Mouse (Mus musculus): Measurements from ENCODE around the gene Hsdl2. TPM values are rescaled to one million over a fixed set of nuclear protein-coding genes. Genes with fewer than 3 reads are reported as not detected.
A peak's percentile ranks its signal among the peaks of the same experiment; 100 is the strongest.

The Hsdl2 gene
- polyA plus RNA-seq, 1 experiment from 2014 or later, result 20.5 TPM

DNA sequence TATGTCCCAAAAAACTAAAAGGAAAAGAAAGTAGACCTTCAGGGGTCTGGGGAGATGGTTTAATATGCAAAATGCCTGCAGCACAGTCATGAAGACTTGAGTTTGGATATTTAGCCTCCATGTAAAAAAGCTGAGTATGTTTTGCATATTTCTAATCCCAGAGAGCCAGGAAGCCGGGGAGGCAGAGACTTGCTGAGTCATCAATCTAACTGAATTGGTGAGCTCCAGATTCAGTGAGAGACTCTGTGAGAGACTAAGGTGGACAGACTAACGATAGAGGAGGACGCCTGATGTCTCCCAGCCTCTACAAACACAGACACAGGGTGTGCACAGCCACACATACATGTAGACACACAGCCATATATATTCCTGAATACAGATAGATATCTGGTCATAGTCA lies 23.5 kb downstream of the Hsdl2 start:
- Histone ChIP-seq H3K27me3 (ENCODE audit: control insufficient read depth, insufficient read depth, low read length) (no peaks in the 10 kb centered on the region), H3K9ac (ENCODE audit: low read depth, low read length) (no peak overlapping the region), H3K4me2 (replicated peaks; ENCODE audit: low read depth, low read length) (no peak overlapping the region), H3K9me3 (ENCODE audit: control insufficient read depth, low read length) (no peaks in the 10 kb centered on the region), H3K27ac (ENCODE audit: low read depth, low read length) (no peak overlapping the region), H3K4me1 (ENCODE audit: control insufficient read depth, insufficient read depth, low read length) (no peaks in the 10 kb centered on the region), H3K4me3 (ENCODE audit: low read length) (no peak overlapping the region), H3K36me3 (ENCODE audit: control insufficient read depth, insufficient read depth, low read length) (no peaks in the 10 kb centered on the region)
- ATAC-seq (ENCODE audit: low FRiP score, low TSS enrichment), result no peak
- WGBS, result 79% methylated on average over 3 of the region's 3 CpGs

- no peaks in the 10 kb centered on the region for H3K27me3 ChIP-seq (ENCODE audit: control insufficient read depth, insufficient read depth, low read length)
- 91% methylated on average over 3 of the region's 3 CpGs for WGBS
- H3K4me2 ChIP-seq (replicated peaks; ENCODE audit: low read depth, low read length), result no peak overlapping the region
- no peaks in the 10 kb centered on the region for H3K9me3 ChIP-seq (ENCODE audit: control insufficient read depth, low read length)
- H3K27ac ChIP-seq (ENCODE audit: low read depth, low read length), result no peak overlapping the region
- no peaks in the 10 kb centered on the region for H3K36me3 ChIP-seq (ENCODE audit: control insufficient read depth, insufficient read depth, low read length)
- H3K9ac ChIP-seq (ENCODE audit: low read depth, low read length), result no peak overlapping the region
- H3K4me3 ChIP-seq (ENCODE audit: low read length), result no peak overlapping the region
- ATAC-seq (ENCODE audit: low FRiP score, low TSS enrichment), result no peak
- H3K4me1 ChIP-seq (ENCODE audit: control insufficient read depth, insufficient read depth, low read length), result no peaks in the 10 kb centered on the region
Observed at GRCm38 (mm10) chr4:59605501-59605900, 24.1 kb downstream of the Hsdl2 start.

- Histone ChIP-seq H3K4me3 (ENCODE audit: low read length) (no peak overlapping the region), H3K9ac (ENCODE audit: low read depth, low read length) (no peak overlapping the region), H3K4me1 (ENCODE audit: control insufficient read depth, insufficient read depth, low read length) (no peaks in the 10 kb centered on the region), H3K36me3 (ENCODE audit: control insufficient read depth, insufficient read depth, low read length) (no peaks in the 10 kb centered on the region), H3K27ac (ENCODE audit: low read depth, low read length) (no peak overlapping the region), H3K9me3 (ENCODE audit: control insufficient read depth, low read length) (no peaks in the 10 kb centered on the region), H3K4me2 (replicated peaks; ENCODE audit: low read depth, low read length) (no peak overlapping the region), H3K27me3 (ENCODE audit: control insufficient read depth, insufficient read depth, low read length) (no peaks in the 10 kb centered on the region)
- no peak for ATAC-seq (ENCODE audit: low FRiP score, low TSS enrichment)
- WGBS, result 81% methylated on average over 3 of the region's 3 CpGs
Observed at GRCm38 (mm10) chr4:59610411-59610810, 29.0 kb downstream of the Hsdl2 start.

DNA sequence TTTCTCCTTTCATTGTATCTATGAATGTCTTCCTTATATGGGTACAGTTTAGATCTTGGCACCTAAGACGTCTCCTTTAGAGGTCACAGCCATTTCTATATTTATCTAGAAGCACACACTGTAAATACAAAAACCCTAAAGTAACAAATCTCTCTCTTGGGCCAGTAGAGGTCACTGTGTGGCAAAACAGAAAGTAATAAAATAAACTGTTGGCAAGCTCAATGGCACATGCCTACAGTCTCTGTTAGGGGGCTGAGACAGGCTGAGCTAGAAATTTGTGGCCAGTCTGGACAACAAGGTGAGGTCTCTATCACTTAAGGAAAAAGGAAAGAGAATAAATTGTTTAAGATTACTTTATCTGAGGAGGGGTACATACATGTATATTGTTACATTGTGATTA lies 33.6 kb downstream of the Hsdl2 start:
- H3K4me2 ChIP-seq (replicated peaks; ENCODE audit: low read depth, low read length), result no peak overlapping the region
- H3K9me3 ChIP-seq (ENCODE audit: control insufficient read depth, low read length), result no peaks in the 10 kb centered on the region
- no peak overlapping the region for H3K27ac ChIP-seq (ENCODE audit: low read depth, low read length)
- H3K36me3 ChIP-seq (ENCODE audit: control insufficient read depth, insufficient read depth, low read length), result no peaks in the 10 kb centered on the region
- no peak overlapping the region for H3K9ac ChIP-seq (ENCODE audit: low read depth, low read length)
- ATAC-seq (ENCODE audit: low FRiP score, low TSS enrichment), result no peak
- no peak overlapping the region for H3K4me3 ChIP-seq (ENCODE audit: low read length)
- WGBS, result 31% methylated on average over 1 of the region's 1 CpGs
- H3K27me3 ChIP-seq (ENCODE audit: control insufficient read depth, insufficient read depth, low read length), result no peaks in the 10 kb centered on the region
- H3K4me1 ChIP-seq (ENCODE audit: control insufficient read depth, insufficient read depth, low read length), result no peaks in the 10 kb centered on the region

GRCm38 (mm10) chr4:59619611-59620245 lies 38.4 kb downstream of the Hsdl2 start:
- no peak overlapping the region for H3K9ac ChIP-seq (ENCODE audit: low read depth, low read length)
- no peak overlapping the region for H3K4me3 ChIP-seq (ENCODE audit: low read length)
- no peaks in the 10 kb centered on the region for H3K27me3 ChIP-seq (ENCODE audit: control insufficient read depth, insufficient read depth, low read length)
- H3K4me2 ChIP-seq (replicated peaks; ENCODE audit: low read depth, low read length), result no peak overlapping the region
- H3K27ac ChIP-seq (ENCODE audit: low read depth, low read length), result no peak overlapping the region
- H3K9me3 ChIP-seq (ENCODE audit: control insufficient read depth, low read length), result no peaks in the 10 kb centered on the region
- 86% methylated on average over 5 of the region's 5 CpGs for WGBS
- no peaks in the 10 kb centered on the region for H3K4me1 ChIP-seq (ENCODE audit: control insufficient read depth, insufficient read depth, low read length)
- H3K36me3 ChIP-seq (ENCODE audit: control insufficient read depth, insufficient read depth, low read length), result no peaks in the 10 kb centered on the region
- no peak for ATAC-seq (ENCODE audit: low FRiP score, low TSS enrichment)

- Histone ChIP-seq H3K9me3 (ENCODE audit: control insufficient read depth, low read length) (no peaks in the 10 kb centered on the region), H3K4me1 (ENCODE audit: control insufficient read depth, insufficient read depth, low read length) (peaks cover 13% of the 10 kb centered on the region; the same call in 1 of the 2 replicates), H3K36me3 (ENCODE audit: control insufficient read depth, insufficient read depth, low read length) (no peaks in the 10 kb centered on the region), H3K9ac (ENCODE audit: low read depth, low read length) (peak overlapping the region; percentile 85), H3K27me3 (ENCODE audit: control insufficient read depth, insufficient read depth, low read length) (no peaks in the 10 kb centered on the region), H3K4me3 (ENCODE audit: low read length) (peak overlapping the region; percentile 85), H3K27ac (ENCODE audit: low read depth, low read length) (peak overlapping the region; percentile 67), H3K4me2 (replicated peaks; ENCODE audit: low read depth, low read length) (peak overlapping the region; percentile 74)
- ATAC-seq (ENCODE audit: low FRiP score, low TSS enrichment), result peak; percentile 72; the same call in 1 of the 2 replicates
- WGBS, result 2% methylated on average over 18 of the region's 18 CpGs
Observed at GRCm38 (mm10) chr4:59625676-59625997, 44.3 kb downstream of the Hsdl2 start.

- H3K36me3 ChIP-seq (ENCODE audit: control insufficient read depth, insufficient read depth, low read length), result no peaks in the 10 kb centered on the region
- peak within 1 kb of the TSS; percentile 74 for H3K4me2 ChIP-seq (replicated peaks; ENCODE audit: low read depth, low read length)
- H3K27me3 ChIP-seq (ENCODE audit: control insufficient read depth, insufficient read depth, low read length), result no peaks in the 10 kb centered on the region
- H3K9me3 ChIP-seq (ENCODE audit: control insufficient read depth, low read length), result no peaks in the 10 kb centered on the region
- peak; percentile 94 for ATAC-seq (ENCODE audit: low FRiP score, low TSS enrichment)
- WGBS, result under 1% methylated on average over 85 of the region's 120 CpGs
- peak within 1 kb of the TSS; percentile 85 for H3K9ac ChIP-seq (ENCODE audit: low read depth, low read length)
- H3K4me3 ChIP-seq (ENCODE audit: low read length), result peak within 1 kb of the TSS; percentile 85
- H3K4me1 ChIP-seq (ENCODE audit: control insufficient read depth, insufficient read depth, low read length), result peaks cover 13% of the 10 kb centered on the region; the same call in 1 of the 2 replicates
- H3K27ac ChIP-seq (ENCODE audit: low read depth, low read length), result peak within 1 kb of the TSS; percentile 88
Observed at GRCm38 (mm10) chr4:59625998-59626910, 44.9 kb downstream of the Hsdl2 start, which contains the start of gene E130308A19Rik. E130308A19Rik (plus strand) TSS chr4:59626211.

GRCm38 (mm10) chr4:59628255-59628654 lies 46.9 kb downstream of the Hsdl2 start:
- Histone ChIP-seq H3K4me1 (ENCODE audit: control insufficient read depth, insufficient read depth, low read length) (peaks cover 13% of the 10 kb centered on the region; the same call in 1 of the 2 replicates), H3K27me3 (ENCODE audit: control insufficient read depth, insufficient read depth, low read length) (no peaks in the 10 kb centered on the region), H3K4me2 (replicated peaks; ENCODE audit: low read depth, low read length) (no peak overlapping the region; the same call in 1 of the 2 replicates), H3K27ac (ENCODE audit: low read depth, low read length) (no peak overlapping the region), H3K9me3 (ENCODE audit: control insufficient read depth, low read length) (no peaks in the 10 kb centered on the region), H3K4me3 (ENCODE audit: low read length) (no peak overlapping the region), H3K36me3 (ENCODE audit: control insufficient read depth, insufficient read depth, low read length) (no peaks in the 10 kb centered on the region), H3K9ac (ENCODE audit: low read depth, low read length) (no peak overlapping the region)
- WGBS, result 65% methylated on average over 4 of the region's 4 CpGs
- no peak for ATAC-seq (ENCODE audit: low FRiP score, low TSS enrichment)

All from kidney, embryonic 14.5 days (tissue).